Mouse (Mus musculus): ENCODE measurements around the gene Lrrn3. TPM values are rescaled to one million over a fixed set of nuclear protein-coding genes. Genes with fewer than 3 reads are reported as not detected.
A peak's percentile ranks its signal among the peaks of the same experiment; 100 is the strongest.

The Lrrn3 gene
- total RNA-seq (2022), result 10 to 100 TPM; 48.4 to 61.5 (median 53.5) TPM

GRCm38 (mm10) chr12:41486331-41486730 is at the start of gene Lrrn3:
Lrrn3 (minus strand) TSS chr12:41486431.
- DNase-seq (ENCODE audit: low spot score in 2 of 2), result no peak

DNA sequence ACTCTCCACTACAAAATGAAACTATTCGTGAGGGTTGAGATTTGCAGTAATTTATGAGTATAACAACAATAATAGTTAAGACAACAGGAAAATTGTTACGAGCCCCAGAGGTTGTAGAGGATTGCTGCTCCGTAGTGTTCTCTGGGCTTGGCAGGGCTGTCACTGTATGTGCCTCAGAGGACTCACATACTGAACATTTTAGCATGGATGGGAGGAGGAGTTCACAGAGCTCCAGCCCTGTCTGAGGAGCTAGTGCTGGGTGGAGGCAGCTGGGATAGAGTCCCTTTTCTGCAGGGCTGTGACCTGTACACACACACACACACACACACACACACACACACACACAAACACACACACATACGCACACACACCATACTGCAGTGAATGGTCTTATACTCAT is 42.2 kb upstream of the Lrrn3 start:
- no peak for DNase-seq (ENCODE audit: low spot score in 2 of 2)

GRCm38 (mm10) chr12:41526688-41527087 is 40.5 kb upstream of the Lrrn3 start:
- DNase-seq (ENCODE audit: low spot score in 2 of 2), result no peak

- DNase-seq (ENCODE audit: low spot score in 2 of 2), result no peak
Observed at GRCm38 (mm10) chr12:41521671-41522070, 35.4 kb upstream of the Lrrn3 start.

DNA sequence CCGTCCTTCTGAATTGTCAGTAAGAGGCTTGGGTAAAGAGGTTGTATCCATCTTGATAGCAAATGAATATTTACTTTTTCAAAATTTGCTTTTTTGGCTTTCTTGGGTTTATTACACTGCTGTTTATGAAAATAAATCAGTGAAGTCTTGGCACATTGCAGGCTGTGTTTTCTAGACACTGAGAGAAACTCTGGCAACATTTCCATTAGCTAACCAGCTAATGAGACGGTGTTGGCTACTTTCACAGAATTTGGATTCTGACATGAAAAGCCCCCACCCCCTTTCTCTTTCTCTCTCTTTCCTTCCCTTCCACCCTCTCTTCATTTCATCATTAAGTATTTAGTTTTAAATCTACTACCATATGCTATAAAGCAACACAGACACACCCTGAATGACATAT is 34.1 kb upstream of the Lrrn3 start:
- DNase-seq (ENCODE audit: low spot score in 2 of 2), result no peak

DNA sequence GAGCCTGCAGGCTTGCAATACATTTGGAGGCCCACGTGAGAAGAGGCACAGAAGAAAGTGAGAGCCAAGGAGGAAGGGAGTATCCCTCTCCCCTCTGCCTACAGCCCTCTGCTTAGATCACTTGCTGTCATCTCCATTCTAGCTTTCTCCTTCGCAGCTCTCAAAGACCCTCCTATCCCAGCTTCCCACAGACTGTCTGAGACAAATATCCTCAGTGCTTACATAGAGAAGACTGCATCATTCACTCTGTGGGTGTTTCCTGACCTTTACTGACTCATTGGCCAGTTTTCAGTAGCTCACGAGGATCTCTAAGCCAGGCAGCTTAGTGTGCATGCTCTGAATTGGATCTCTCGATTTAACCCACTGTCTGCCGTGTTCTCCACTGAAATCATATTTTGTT is 32.7 kb upstream of the Lrrn3 start:
- no peak for DNase-seq (ENCODE audit: low spot score in 2 of 2)

DNA sequence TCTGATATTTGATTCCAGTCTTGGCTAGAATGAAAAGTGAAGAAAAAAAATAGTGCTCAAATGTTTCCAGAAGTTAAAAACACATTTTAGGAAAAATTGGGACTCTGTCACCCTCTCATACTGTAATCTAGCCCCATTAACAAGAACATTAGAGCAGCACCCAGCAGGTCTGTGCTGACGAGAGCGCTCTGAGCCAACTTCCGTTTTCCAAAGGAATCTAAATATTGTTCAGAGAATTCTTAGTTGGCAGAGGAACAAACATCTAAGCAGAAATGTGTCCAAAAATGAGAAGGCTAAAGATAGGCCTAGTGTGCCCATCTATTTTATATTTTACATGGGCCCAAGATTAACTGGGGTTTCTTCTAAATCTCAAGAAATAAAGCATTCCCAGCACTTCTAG is 24.4 kb upstream of the Lrrn3 start:
- DNase-seq (ENCODE audit: low spot score in 2 of 2), result no peak

DNA sequence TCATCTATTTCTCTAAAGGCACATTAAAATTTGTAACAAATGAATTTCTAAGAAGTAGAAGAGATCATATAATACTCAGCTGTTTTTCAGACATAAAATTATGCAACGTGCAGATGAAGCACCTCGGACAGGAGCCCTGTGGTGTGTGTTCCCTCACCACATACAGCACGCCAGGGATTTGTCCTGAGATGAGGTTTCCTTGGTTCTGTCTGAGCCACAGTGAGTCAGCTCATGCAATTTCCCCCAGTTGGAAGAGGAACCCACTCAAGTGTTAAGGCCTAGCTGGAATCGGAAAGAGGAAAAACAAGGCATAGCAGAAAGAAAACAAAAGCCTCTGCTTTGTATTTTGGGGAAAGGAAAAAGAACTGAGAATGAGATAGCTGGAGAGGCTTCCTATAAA is 22.4 kb upstream of the Lrrn3 start:
- DNase-seq (ENCODE audit: low spot score in 2 of 2), result no peak

GRCm38 (mm10) chr12:41500049-41500820 is 14.0 kb upstream of the Lrrn3 start:
- no peak for DNase-seq (ENCODE audit: low spot score in 2 of 2)

- no peak for DNase-seq (ENCODE audit: low spot score in 2 of 2)
Observed at GRCm38 (mm10) chr12:41494620-41495019, 8.4 kb upstream of the Lrrn3 start.

DNA sequence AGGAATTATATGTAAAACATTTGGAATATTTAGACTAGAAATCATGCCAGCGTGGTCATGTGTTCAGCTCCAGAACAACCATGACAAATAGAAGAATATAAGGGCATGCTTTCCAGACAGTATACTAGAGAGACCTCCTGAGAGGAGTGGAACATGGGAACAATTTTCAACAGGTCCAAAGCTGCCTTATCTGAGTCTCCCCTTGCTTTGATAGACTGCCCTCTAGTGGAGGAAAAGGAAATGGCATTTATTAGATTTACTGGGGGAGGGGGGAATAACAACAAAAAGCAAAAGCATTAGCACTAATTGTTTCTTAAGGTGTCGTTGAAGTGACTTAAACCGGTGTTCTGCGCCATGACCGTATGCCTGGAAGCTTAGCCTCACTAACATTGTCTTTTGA is 774 bp upstream of the Lrrn3 start:
- DNase-seq (ENCODE audit: low spot score in 2 of 2), result no peak

DNA sequence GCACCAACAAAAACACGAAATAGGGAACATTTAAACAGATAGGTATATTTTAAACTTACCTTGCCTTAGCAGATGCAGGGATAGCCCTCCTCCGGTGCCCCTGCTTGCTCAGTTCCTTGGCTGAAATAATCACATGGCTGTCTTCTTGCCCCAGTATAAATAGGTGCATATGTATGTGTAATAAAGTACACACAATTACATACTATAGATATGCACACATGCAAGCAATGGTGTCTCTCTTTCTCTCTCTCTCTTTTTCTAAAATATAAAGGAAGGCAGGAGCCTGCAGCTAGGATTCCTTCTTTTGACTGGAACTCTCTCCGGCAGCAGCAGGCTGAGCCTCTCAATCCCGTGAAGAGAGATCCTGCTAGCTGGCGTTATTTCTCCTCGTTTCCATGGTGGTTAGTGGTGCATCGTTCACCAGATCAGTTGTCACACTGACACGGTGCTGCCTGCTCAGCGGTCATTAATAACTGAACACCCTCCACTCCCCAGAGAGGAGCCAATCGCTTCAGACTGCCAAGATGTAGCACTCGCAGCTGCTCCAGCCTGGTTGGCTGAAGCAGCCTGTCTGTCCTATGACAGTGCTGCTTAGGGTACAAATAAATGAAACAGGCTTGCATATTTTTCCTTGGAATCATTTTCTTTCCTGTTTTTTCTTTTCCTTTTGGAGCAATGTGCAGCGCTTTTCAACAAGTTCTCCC is 567 bp downstream of the Lrrn3 start:
- peak; percentile 81 to 86 for DNase-seq (ENCODE audit: low spot score in 2 of 2)

GRCm38 (mm10) chr12:41484689-41485511 is 1.3 kb downstream of the Lrrn3 start:
- DNase-seq (ENCODE audit: low spot score in 2 of 2), result peak; percentile 33 to 45

DNA sequence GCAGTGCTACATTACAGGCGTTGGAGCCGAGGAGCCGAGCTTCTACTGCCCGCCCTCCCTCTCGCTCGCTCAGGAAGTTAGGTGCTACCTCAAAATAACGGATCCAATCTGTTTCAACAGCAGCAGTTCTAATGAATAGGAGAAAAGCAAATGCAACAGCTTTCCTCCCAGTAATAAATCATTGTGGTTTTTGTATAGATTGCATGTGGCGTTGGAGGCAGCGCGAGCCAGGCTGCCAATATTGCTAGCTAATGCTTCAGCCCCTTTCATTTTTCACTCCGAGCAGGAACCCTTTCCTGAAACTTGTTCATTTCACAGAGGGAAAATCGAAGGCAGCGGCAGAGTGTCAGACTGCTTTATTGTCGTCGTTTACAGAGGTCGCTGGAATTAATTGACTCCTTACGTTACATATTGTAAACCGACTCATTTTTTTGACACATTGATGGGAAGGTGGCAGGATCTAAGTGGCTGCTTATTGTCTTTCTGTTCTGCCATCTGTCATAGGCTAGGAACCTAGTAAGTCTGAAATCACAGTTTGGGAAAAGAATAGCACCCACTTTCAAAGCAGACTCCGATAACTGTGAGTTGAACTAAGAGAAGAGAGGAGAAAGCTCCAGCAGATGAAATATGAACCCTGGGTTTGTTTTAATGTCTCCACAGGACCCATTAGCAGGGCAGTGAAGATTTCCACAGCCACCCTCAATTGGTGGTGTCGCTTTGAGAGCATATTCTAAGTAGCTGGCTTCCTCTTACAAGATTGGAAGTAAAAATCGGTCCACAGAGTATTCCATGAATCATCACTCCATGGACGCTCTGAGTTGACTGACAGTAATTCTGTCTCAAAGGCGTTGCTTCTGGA is 2.4 kb downstream of the Lrrn3 start:
- peak in 1 of 2 experiments; percentile 32 for DNase-seq (ENCODE audit: low spot score in 2 of 2)

DNA sequence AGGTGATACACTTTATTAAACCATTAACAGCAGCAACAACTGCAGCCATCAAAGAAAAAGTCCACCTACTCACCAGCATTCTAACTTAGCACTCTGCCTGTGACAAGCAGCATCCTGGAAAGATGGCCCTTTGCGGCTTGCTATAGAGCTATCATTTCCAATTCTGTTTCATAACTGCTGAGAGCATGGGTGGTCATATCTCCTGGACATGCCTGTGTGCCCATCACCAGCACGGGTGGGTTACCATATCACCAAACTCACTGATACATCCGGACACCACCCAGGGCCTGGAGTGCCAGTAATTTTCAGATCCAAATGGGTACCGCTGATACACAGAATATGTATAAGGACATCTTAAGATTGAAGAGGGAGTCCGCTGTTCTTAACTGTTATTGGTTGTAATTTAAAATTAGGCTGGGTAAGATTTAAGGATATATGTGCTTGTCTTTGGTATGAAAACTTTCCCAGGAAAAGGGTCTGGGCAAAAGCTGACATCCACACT is 3.1 kb downstream of the Lrrn3 start:
- DNase-seq (ENCODE audit: low spot score in 2 of 2), result peak; percentile 19 to 28

DNA sequence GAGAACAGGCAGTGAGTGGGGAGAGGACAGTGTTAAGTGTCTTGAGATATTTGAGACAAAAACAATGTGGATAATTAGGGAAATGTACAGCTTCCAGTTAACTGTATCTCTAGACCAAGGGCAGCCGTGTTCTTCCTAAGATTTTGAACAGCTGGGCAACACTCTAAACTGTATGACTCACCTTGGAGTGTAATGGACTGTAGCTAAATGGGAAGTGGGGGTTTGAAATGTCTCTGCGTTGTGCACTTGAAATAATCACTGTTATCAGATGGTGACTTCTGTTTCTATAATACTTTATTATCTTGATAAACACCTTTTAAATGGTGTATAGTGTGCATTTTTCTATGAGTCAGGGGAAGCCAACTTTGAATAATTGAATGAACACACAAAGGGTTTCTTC is 4.7 kb downstream of the Lrrn3 start:
- DNase-seq (ENCODE audit: low spot score in 2 of 2), result no peak

DNA sequence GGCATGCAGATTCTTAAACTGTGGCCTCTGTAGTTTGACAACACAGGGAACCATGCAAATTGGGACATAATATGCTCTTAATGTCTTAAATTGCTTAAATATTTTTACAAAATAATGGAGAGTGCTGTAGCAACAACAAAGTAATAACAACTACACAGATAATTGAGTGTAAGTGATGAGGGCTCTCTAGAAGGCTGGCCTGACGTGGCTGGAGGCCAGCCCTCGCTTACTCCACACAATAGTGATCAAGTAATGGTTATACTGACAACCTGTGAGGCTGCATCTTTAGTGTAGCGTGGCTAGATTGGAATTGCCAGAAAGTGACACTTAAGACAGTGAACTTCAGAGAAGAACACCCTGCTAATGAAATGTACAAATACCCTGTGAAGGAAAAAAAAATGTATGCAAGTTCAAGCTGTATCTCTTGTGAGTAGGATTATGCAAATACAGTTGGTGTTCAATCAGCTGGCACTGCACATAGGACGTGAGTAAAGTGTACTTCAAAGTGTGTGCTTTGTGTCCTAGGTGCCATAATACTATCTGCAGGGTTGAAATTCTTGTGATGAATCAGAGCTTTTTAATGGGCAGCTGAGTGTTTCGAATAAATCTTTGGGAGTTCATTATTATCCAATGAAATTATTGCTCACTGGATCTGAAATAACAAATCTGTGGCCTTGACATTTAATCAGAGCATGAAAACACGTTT is 17.0 kb downstream of the Lrrn3 start:
- no peak for DNase-seq (ENCODE audit: low spot score in 2 of 2)

- no peak for DNase-seq (ENCODE audit: low spot score in 2 of 2)
Observed at GRCm38 (mm10) chr12:41468374-41468991, 17.7 kb downstream of the Lrrn3 start.

DNA sequence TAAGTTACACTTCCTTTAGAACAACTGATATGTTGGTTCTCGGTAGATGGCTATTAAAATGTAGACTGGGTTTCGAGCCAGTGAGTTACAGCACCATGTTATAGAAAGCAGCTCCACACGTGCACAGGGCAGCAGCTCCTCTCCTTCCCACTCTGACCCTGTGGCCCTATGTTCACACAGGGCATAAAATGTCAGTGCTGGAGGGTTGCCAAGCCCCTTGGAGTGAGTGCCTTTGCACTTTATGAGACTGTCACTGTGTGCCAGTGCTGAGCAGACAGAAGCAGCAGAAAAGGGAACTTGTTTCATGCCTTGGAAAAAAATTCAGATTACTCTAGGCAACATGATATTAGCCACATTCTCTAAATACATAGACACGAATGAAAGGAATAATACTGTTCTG is 47.8 kb downstream of the Lrrn3 start:
- DNase-seq (ENCODE audit: low spot score in 2 of 2), result no peak

Measured in left cerebral cortex, adult 8-10 months (tissue).